Mouse (Mus musculus) erythroblast, embryonic 14.5 days (primary cell): Measurements from ENCODE around the gene Fbxl22. TPM values are rescaled to one million over a fixed set of nuclear protein-coding genes. Genes with fewer than 3 reads are reported as not detected.

Experiments used
- H3K27me3 ChIP-seq: 2 replicates; pipeline ENCODE4 v1.6.1; 2012; ENCODE audit warnings: inconsistent platforms; ENCODE audit not compliant: control insufficient read depth
- H3K36me3 ChIP-seq: 2 replicates; pipeline ENCODE4 v1.6.1; 2012; ENCODE audit warnings: mild to moderate bottlenecking, inconsistent platforms; ENCODE audit not compliant: control insufficient read depth
- H3K4me1 ChIP-seq: 2 replicates; pipeline ENCODE4 v1.6.1; 2012; ENCODE audit warnings: inconsistent platforms; ENCODE audit not compliant: control insufficient read depth
- H3K4me3 ChIP-seq: replicated peaks from 2 replicates; pipeline ENCODE3; 2012; ENCODE audit warnings: moderate library complexity, mild to moderate bottlenecking, inconsistent platforms
- H3K9me3 ChIP-seq: 2 replicates; pipeline ENCODE4 v1.6.1; 2012; ENCODE audit warnings: low read length, inconsistent platforms, mixed read lengths; ENCODE audit not compliant: control insufficient read depth
- GATA1 ChIP-seq: IDR thresholded peaks from 2 replicates; pipeline ENCODE4 v1.6.1; 2012; ENCODE audit warnings: low read length, inconsistent platforms, mixed read lengths
- TAL1 ChIP-seq: IDR thresholded peaks from 3 replicates; pipeline ENCODE4 v1.6.1; 2012; ENCODE audit warnings: low read length, inconsistent platforms, mixed read lengths
- polyA plus RNA-seq: library from polyadenylated mRNA; stranded (reverse); fragments of >175 nt; gene quantifications from 2 replicates; pipeline ENCODE4 v1.2.3, GENCODE M21; 2012

The Fbxl22 gene
- polyA plus RNA-seq, 1 experiment: 0.01 TPM

DNA sequence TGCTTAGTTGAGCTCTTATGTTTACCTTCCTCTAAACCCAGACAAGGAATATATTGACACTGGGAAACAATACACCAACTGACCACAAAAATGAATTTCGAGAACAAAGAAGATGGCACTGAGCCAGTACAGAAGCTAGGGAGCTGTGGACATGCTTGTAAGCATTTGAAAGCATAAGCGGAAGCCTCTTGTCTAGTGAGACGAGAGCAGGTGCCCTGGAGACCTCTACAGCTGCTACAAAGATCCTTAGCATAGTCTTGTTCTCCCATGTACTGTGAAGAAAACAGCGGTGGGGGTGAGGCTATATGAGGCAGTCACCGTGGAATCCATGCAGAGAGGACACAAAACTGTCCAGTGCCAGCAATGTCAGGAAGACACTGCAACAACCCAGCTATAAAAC, 4.5 kb upstream of the Fbxl22 start:
- H3K36me3 ChIP-seq: peaks cover 84% of the 10 kb centered on the region
- H3K4me1 ChIP-seq: peaks cover 2% of the 10 kb centered on the region; the same call in 1 of the 2 replicates
- H3K9me3 ChIP-seq: no peaks in the 10 kb centered on the region
- no peak overlapping the region for H3K4me3 ChIP-seq
- TF ChIP-seq GATA1 (no peak), TAL1 (no peak)
- H3K27me3 ChIP-seq: no peaks in the 10 kb centered on the region

DNA sequence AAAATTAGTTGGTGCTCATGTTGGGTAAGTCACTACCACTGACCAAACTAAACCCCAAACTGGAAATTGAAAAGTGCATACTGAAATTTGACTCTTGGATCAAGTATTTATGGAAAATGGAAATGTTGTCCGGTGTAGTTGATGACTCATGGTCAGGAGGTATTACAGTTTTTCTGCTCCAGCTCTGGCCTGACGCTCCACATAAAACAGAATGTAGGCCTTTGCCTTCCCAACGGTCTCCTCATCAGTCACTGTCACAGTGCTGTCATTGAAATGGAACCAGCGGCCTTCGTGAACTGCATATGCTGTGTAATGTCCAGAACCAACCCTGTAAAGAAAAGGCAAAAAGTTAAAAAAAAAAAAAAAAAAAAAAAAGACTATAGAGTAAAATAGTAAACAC, 3.9 kb upstream of the Fbxl22 start:
- peaks cover 84% of the 10 kb centered on the region for H3K36me3 ChIP-seq
- H3K9me3 ChIP-seq: no peaks in the 10 kb centered on the region

DNA sequence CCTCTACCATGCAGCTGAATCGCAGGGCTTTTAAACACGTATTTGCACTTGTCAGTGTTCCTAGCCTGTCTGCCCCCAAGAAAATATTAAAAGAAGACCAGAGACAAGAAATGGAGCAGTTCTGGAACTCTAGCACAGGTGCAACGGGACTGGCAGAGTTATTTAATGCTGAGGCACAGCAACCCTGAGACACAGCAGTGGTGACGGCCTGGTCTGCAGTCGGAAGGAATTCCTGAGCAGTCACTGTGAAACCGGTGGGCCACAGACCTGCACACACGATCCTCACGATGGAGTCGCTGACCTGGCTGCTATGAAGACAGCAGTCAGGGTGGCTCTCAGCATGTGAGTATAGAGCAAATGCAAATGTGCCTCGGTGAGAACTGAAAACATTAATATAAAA, 3.4 kb upstream of the Fbxl22 start:
- Histone ChIP-seq H3K36me3 (peaks cover 88% of the 10 kb centered on the region), H3K4me1 (peaks cover 13% of the 10 kb centered on the region)
- TF ChIP-seq GATA1: no peak

More for the DNA sequence above, 3.9 kb upstream of the Fbxl22 start:
- TF ChIP-seq GATA1: no peak
- no peak for TF ChIP-seq TAL1
- Histone ChIP-seq H3K4me1 (peaks cover 8% of the 10 kb centered on the region), H3K27me3 (no peaks in the 10 kb centered on the region), H3K4me3 (no peak overlapping the region)

DNA sequence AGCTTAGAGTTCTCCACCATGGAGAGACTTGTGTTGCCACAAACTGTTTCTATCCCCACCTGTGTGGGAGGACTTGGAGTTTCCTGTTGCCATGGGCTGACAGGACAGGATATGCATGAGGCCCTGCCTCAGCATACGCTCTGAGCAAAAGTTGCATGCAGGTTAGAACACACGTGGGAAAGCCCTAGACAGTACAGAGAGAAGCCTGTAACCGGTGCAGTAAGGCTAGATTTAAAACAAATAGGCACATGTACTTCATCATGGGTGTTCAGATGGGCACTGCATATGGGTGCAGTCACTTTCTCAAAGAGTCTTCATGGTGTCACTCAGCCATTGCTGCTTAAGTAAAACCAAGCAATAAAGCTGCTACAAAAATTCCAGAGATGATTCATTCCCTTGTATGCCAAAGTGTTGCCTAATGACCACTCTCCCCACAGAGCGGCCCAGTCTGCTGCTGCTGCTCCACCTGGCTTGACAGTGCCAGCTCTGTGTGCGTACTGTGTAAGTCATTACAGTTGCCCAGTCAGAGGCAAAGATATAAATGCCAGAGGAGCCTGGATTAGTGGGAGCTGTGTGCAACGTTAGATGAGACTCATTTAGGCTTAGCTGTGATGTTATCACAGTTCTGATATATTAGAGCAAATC, 2.0 kb upstream of the Fbxl22 start:
- Histone ChIP-seq H3K4me1 (peaks cover 26% of the 10 kb centered on the region), H3K36me3 (peaks cover 90% of the 10 kb centered on the region), H3K4me3 (no peak overlapping the region), H3K9me3 (no peaks in the 10 kb centered on the region), H3K27me3 (no peaks in the 10 kb centered on the region)
- no peak for TF ChIP-seq TAL1
- TF ChIP-seq GATA1: no peak

More for the DNA sequence above, 3.4 kb upstream of the Fbxl22 start:
- Histone ChIP-seq H3K27me3 (no peaks in the 10 kb centered on the region), H3K4me3 (no peak overlapping the region), H3K9me3 (no peaks in the 10 kb centered on the region)

DNA sequence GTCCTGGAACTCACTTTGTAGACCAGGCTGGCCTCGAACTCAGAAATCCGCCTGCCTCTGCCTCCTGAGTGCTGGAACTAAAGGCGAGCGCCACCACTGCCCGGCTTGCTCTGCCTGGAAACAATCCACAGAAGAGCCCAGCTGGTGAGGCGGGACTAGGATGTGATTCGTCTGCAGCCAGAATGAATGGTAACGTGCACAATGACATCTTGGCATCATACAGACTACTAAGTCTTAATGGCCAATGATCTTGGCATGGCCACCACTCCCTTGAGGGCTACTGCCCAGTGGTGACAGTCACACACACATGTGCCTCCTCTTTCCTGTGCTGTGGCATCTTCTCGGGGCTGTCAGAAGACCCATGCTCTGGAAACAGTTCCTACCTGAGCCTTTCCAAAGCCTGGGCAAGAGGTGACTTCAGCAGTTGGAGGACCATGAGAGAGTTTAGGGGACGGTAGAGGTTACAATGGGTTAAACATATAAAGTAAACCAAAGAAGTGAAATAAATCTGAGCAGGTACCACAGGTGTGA, 1.4 kb upstream of the Fbxl22 start:
- peaks cover 33% of the 10 kb centered on the region for H3K4me1 ChIP-seq
- H3K9me3 ChIP-seq: no peaks in the 10 kb centered on the region
- H3K4me3 ChIP-seq: no peak overlapping the region
- H3K36me3 ChIP-seq: peaks cover 92% of the 10 kb centered on the region
- H3K27me3 ChIP-seq: no peaks in the 10 kb centered on the region
- TF ChIP-seq GATA1 (no peak), TAL1 (no peak)

DNA sequence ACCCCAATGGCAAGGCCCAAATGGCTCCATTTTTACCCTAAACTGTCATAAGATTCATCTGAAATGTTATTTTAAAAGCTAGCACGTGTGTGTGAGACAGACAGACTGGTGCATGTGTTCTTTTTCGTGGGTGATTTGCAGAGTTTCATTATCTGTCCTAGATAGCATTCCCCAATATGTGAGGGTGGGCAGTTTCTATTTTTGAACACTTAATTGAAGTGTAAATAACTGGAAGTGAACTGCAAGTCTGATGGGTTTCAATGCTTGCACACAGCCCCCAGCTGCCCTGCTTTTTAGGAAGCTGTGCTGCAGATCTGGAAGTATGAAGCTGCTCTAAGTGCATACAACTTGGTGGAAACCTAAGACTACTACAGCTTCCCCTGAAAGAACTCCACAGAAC, 722 bp upstream of the Fbxl22 start:
- H3K36me3 ChIP-seq: peaks cover 93% of the 10 kb centered on the region
- TF ChIP-seq GATA1: no peak
- TF ChIP-seq TAL1: no peak

DNA sequence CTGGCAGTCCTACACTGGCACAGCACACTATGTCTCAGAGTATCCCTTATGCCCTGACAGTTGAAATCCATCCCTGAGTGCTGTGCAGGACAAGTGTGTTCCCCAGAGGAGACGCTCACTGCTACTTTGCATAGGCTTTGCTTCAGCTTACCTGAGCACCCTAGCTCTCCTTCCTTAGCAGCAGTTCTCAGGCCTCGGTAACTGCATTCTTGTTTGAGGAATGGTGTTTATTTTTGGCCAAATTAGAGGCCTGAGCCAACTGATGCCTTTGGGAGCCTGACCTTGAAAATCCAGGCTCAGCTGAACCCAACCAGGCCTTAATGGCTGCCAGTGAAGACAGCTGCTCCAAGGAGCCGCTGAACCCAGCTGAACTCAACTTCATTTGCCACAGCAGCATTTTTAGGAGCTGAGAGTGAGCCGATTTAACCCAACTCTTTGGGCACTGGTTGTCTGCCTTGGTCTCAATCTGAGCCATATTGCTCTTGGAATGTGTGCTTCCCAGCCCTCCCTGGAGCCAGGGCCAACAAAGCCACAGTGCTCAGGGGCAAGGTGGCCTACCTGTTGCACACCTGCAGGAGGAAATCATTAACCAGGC, 635 bp downstream of the Fbxl22 start:
- peaks cover 94% of the 10 kb centered on the region for H3K36me3 ChIP-seq
- no peaks in the 10 kb centered on the region for H3K27me3 ChIP-seq
- H3K4me1 ChIP-seq: peaks cover 51% of the 10 kb centered on the region
- no peak overlapping the region for H3K4me3 ChIP-seq
- no peak for TF ChIP-seq GATA1
- TF ChIP-seq TAL1: no peak
- no peaks in the 10 kb centered on the region for H3K9me3 ChIP-seq

More for the DNA sequence above, 722 bp upstream of the Fbxl22 start:
- peaks cover 39% of the 10 kb centered on the region for H3K4me1 ChIP-seq
- H3K27me3 ChIP-seq: no peaks in the 10 kb centered on the region
- H3K4me3 ChIP-seq: no peak overlapping the region
- H3K9me3 ChIP-seq: no peaks in the 10 kb centered on the region

DNA sequence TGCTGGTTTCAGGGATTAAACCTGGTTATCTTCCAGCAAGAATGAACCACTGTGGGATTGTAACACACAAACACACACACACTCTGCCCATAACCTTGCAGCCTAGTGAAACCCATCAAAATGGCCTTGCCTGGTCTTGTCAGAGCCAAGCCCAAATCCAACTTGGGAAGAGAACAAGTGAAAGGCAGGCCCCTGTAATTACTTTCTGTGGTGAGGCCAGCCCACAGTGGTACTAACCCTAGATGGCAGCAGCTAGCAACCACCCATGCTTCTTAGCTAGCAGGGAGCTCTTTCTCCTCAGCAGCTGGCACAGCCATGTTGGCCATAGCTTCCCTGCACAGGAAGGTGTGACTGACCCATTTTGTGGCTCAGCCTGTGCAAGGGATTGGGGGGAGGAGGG, 1.2 kb downstream of the Fbxl22 start:
- H3K4me1 ChIP-seq: peaks cover 52% of the 10 kb centered on the region
- H3K27me3 ChIP-seq: no peaks in the 10 kb centered on the region
- no peaks in the 10 kb centered on the region for H3K9me3 ChIP-seq
- H3K36me3 ChIP-seq: peaks cover 95% of the 10 kb centered on the region
- no peak overlapping the region for H3K4me3 ChIP-seq
- TF ChIP-seq GATA1 (no peak), TAL1 (no peak)

DNA sequence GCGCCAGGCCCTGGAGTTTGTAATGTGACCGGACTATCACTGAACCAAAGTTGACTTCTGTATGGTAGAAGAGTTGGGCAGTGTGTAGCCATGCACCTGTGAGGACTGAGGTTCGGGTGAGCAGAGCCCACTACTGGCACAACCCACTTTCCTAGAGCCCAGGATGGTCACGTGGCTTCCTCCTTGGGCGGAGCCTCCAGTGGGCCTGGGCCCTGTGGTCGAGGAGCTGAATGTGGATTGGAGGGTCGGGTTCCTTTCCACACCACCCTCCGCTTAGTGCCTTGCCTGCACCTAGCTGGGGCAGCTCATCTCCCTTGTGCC, 2.1 kb downstream of the Fbxl22 start:
- no peak for TF ChIP-seq TAL1
- TF ChIP-seq GATA1: no peak
- Histone ChIP-seq H3K4me3 (peak overlapping the region; percentile 71), H3K27me3 (no peaks in the 10 kb centered on the region), H3K4me1 (peaks cover 60% of the 10 kb centered on the region), H3K36me3 (peaks cover 95% of the 10 kb centered on the region), H3K9me3 (no peaks in the 10 kb centered on the region)
